Mouse (Mus musculus) kidney, postnatal 14 days (tissue): ENCODE measurements around the gene Lrrc25.
"Not testable (repeated sequence)": the region's sequence is repeated elsewhere in the genome, so short reads cannot be mapped to it uniquely, and the experiment has no call there.

Experiments used
- DNase-seq: peaks from one replicate; pipeline ENCODE4 v3.0.0; 2022; ENCODE audit warnings: mixed read lengths

Gene Lrrc25

GRCm38 (mm10) chr8:70615894-70616293 lies at the start of gene Lrrc25:
Lrrc25 (plus strand) TSS chr8:70616155.
- DNase-seq = no peak

DNA sequence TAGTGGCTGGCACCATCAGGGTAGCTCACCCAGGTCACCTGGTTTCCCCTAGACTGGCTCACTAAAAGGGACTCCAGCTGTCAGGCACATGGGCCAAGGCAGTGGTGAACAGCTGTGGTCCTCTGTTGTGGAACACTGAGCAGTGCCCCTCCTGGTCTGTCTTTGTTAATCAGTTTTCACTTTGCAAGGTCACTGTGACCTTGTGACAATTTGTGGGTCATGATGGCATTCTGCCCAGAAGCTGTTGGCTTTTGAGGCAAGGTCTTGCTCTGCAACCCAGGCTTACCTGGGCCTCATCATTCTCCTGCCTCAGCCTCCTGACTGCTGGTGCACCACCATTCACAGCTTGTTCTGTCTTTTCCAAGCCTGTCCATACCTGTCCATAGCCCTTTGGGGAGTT lies 45.6 kb upstream of the Lrrc25 start:
- no peak for DNase-seq

DNA sequence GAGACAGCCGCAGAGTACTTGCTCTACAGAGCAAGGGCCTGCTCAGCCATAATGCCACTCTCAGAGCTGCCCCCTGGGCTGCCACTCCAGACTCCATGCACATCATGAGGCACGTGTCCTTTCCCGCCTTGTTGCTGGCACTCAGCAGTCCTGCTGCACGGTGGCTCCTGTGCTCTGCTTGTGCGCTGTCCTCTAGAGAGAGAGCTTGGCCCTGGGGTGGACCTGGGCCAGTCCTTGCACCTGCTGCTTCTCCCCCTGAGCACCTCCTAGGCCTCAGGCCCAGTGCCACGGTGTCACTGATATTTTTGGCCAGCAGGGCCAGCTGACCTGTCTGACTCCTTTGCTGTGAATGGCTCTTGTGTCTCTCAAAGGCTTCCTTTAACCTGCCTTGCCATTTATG lies 45.0 kb upstream of the Lrrc25 start:
- DNase-seq = no peak

GRCm38 (mm10) chr8:70574302-70574701 lies 41.7 kb upstream of the Lrrc25 start:
- DNase-seq = no peak

DNA sequence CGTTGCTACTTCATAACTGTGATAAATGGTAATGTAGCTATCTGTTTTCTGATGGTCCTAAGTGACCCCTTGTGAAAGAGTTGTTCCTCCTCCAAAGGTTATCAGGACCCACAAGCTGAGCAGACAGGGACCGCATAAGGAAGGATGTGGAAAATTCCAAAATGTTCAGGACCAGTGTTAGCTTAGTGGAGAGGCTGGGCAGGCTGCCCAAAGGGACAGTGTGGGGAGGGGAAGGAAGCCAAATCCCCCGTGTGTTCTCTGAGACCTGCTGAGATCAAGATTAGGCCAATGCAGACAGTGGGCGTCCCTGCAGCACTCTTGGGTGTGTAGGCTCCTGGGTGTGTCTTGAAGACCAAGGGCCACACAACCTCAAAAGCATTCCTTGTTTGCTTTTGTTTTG lies 41.0 kb upstream of the Lrrc25 start:
- peak; percentile 91 for DNase-seq

DNA sequence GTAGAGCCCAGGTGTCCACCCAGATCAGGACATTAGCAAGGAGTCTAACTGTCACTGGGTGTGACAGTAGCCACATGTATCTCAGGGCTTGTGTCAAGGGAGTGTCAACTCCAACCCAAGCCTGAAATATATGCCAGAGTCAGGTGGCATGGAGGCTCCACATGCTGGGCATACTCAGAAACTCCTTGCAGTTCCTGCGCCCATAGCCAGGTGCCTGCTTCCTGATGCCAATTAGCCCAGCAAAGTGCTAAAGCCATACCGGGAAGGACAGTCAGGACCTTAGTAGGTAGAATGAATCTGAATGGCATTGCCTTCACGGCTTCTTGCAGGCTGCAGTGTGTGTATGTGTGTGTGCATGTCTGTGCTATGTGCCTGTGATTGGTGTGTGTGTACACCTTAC lies 38.7 kb upstream of the Lrrc25 start:
- no peak for DNase-seq

GRCm38 (mm10) chr8:70583476-70584387 lies 32.2 kb upstream of the Lrrc25 start:
- no peak for DNase-seq

GRCm38 (mm10) chr8:70584606-70585257 lies 31.2 kb upstream of the Lrrc25 start:
- DNase-seq = no peak

DNA sequence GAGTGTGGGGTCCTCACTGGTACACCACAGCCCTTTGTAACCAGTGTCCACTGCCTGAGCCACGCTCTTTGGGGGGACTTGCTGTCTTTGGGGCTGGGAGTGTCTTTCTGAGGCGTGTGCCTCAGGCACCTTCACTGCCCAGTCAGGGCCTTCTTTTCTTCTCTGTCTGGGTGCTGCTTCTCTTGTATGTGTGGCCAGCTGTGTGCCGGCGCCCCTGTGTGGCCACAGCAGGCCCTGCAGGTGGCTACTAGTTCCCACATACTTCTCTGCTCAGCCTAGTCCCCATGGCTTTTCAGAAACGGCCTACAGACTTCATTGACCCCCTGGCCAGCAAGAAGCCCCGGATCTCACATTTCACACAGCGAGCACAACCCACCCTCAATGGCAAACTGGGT lies 30.7 kb upstream of the Lrrc25 start:
- peak; percentile 84 for DNase-seq

GRCm38 (mm10) chr8:70587955-70588354 lies 28.0 kb upstream of the Lrrc25 start:
- not testable (repeated sequence) for DNase-seq

DNA sequence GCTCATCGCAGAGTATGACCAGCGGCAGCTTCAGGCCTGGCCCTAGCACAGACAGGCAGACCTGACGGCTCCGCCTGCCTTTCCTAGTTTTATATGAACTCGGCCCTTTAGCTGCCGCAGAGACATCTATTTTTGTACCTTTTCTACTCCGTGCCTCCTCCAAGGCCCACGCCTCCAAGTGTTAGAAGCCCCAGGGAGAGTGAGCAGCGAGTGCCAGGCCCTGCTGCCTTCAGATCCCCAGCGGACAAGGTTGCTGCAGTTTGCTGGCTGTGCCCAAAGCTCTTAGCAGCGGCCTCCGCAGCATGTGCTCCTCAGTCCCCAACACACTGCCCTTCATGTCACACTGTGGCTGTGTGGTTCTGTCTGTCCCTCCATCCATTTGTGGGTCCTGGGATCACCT lies 24.4 kb upstream of the Lrrc25 start:
- DNase-seq = no peak

- peak; percentile 71 for DNase-seq
Observed at GRCm38 (mm10) chr8:70593173-70593572, 22.8 kb upstream of the Lrrc25 start.

DNA sequence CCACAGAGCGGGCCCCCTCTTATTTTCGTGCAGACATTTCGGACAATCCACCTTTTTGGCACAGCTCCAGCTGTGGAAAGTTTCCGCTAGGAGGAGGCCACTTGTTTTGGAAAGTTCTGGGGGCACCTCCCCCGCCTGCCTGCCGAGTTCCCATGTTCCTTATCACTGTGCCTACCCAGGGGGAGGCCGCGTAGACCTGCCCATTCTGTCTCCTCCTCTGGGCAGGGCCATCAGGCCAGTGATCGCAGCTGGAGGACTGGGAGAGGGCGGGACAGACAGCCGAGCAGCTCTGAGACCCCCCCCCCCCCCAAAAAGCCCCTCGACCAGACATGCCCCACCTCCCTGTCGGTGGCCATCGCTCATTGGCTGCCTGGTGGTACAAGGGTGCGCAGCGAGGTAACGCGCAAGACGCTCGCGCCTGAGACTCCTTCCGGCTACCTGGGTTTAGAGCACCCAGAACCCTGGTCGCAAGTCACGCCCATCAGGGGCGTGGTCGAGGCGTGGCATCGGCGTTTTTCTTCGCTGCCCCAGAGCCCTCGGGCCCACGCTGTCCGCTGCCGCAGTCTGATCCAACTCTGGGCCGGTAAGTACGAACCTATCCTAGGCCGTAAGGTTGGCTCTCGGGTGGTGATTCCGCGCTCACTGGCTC lies 21.9 kb upstream of the Lrrc25 start, which contains the start of gene Isyna1:
TSS of gene Isyna1 (plus strand) at position 413 of the 649 bp plus-strand sequence.
- peak; percentile 96 for DNase-seq

DNA sequence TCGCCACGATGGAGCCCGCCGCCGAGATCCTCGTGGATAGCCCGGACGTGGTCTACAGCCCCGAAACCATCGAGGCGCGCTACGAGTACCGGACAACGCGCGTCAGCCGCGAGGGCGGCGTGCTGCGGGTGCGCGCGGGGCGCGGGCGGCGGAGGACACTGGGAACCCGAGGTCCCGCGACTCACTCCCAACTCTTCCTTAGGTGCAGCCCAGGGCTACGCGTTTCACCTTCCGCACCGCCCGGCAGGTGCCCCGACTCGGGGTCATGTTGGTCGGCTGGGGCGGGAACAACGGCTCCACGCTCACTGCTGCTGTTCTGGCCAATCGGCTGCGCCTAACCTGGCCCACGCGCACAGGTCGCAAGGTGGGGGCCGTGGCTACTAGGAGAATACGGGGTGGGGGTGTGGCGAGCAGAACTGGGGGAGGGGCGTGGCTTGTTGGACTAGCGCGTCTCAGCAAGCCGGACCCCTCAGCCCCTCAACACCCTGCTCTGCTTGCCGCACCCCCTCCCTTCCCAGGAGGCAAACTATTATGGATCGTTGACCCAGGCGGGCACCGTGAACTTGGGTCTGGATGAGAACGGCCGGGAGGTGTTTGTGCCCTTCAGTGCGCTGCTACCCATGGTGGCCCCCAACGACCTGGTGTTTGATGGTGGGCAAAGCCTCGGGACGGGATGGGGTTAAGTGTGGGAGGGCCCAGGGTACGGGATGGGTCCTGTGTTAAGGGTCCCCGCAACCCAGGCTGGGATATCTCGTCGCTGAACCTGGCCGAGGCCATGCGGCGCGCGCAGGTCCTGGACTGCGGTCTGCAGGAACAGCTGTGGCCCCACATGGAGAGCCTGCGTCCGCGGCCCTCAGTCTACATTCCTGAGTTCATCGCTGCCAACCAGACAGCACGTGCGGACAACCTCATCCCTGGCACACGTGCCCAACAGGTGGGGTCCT lies 21.1 kb upstream of the Lrrc25 start:
- peak; percentile 67 for DNase-seq

DNA sequence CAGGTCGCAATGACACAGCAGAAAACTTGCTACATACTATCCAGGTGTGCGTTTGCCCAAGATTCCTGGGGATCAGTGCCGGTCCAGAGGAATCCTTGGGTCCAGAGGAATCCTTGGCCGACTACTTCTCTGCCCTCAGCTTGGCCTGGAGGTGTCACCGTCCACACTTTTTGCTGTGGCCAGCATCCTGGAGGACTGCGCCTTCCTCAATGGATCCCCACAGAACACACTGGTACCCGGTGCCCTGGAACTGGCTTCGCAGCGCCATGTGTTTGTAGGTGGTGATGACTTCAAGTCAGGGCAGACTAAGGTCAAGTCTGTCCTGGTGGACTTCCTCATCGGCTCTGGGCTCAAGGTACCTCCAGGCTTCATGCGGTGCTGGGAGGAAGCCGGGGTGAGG lies 20.1 kb upstream of the Lrrc25 start:
- DNase-seq = no peak

DNA sequence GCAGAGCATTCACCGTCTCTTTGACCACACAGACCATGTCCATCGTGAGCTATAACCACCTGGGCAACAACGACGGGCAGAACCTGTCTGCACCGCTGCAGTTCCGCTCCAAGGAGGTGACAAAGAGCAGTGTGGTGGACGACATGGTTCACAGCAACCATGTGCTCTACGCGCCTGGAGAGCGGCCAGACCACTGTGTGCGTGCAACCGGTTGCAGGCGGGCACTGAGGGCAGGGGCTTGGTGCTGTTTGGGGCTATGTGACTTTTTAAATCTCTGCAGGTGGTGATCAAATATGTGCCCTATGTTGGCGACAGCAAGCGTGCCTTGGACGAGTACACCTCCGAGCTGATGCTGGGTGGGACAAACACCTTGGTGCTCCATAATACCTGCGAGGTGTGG lies 19.7 kb upstream of the Lrrc25 start:
- peak; percentile 38 for DNase-seq

DNA sequence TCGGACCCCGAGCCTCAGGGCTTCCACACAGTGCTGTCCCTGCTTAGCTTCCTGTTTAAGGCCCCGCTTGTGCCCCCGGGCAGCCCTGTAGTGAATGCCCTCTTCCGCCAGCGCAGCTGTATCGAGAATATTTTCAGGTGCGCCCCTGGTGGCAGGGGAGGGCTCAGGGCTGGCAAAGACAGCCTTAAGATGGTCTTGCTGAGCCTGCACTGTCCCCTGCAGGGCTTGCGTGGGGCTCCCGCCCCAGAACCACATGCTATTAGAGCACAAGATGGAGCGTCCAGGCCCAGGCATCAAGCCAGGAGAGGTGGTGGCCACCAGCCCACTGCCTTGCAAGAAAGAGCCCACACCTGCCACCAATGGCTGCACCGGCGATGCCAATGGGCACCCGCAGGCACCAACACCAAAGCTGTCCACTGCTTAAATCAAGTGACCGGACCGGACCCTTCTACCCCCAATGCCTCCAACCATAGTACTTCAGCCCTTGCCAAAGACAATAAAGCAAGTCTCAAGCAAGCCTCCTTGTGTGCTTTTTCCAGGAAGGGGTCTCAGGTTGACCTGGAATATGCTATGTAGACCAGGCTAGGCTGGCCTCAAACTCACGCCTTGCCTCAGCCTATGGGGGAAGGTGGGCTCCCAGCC lies 19.1 kb upstream of the Lrrc25 start:
- DNase-seq = no peak

GRCm38 (mm10) chr8:70597417-70598272 lies 18.3 kb upstream of the Lrrc25 start:
- DNase-seq = no peak

- DNase-seq = peak; percentile 90
Observed at GRCm38 (mm10) chr8:70598283-70598682, 17.7 kb upstream of the Lrrc25 start.

GRCm38 (mm10) chr8:70598722-70599121 lies 17.2 kb upstream of the Lrrc25 start:
- DNase-seq = no peak
